Mouse (Mus musculus): ENCODE measurements around the gene Tnnt1. TPM values are rescaled to one million over a fixed set of nuclear protein-coding genes. Genes with fewer than 3 reads are reported as not detected.

The Tnnt1 gene
- polyA plus RNA-seq, 1 experiment, result 1,403 TPM

- H3K4me3 ChIP-seq, result no peak overlapping the region
- peak overlapping the region; percentile 63 for H3K4me2 ChIP-seq (ENCODE audit: low read depth)
- no peak overlapping the region for H3ac ChIP-seq (ENCODE audit: control insufficient read depth, insufficient read length)
- no peaks in the 10 kb centered on the region for H3K27me3 ChIP-seq (ENCODE audit: control insufficient read depth, insufficient read depth, insufficient read length)
- peaks cover 3% of the 10 kb centered on the region for H3K36me3 ChIP-seq (ENCODE audit: control insufficient read depth, insufficient read depth)
- H3K79me2 ChIP-seq (ENCODE audit: control insufficient read depth, insufficient read depth), result no peaks in the 10 kb centered on the region
- TF ChIP-seq POLR2A (IDR thresholded peaks at IDR 0.05; ENCODE audit: insufficient read length, low read depth), result no peak
- no peak for TF ChIP-seq REST (IDR thresholded peaks at IDR 0.05; ENCODE audit: insufficient read depth, insufficient read length)
- no peak for TF ChIP-seq MAX (IDR thresholded peaks at IDR 0.05; ENCODE audit: low read depth)
- TF ChIP-seq MYOD1 (IDR thresholded peaks at IDR 0.05; ENCODE audit: control insufficient read depth in 1 of 3, insufficient read length in 2 of 3, low read depth in 2 of 3), result no peak
- TF ChIP-seq E2F4 (IDR thresholded peaks at IDR 0.05; ENCODE audit: insufficient read depth), result no peak
- TF ChIP-seq TCF3 (IDR thresholded peaks at IDR 0.05; ENCODE audit: insufficient read length, low read depth), result no peak
- no peak for TF ChIP-seq MYOG (IDR thresholded peaks at IDR 0.05; ENCODE audit: control insufficient read depth in 1 of 3, insufficient read depth in 1 of 3, insufficient read length in 2 of 3, low read depth in 2 of 3)
- no peak for TF ChIP-seq SRF (IDR thresholded peaks at IDR 0.05; ENCODE audit: control insufficient read depth, insufficient read length, low read depth)
Observed at GRCm38 (mm10) chr7:4508739-4509116, 7.5 kb downstream of the Tnnt1 start.

GRCm38 (mm10) chr7:4508062-4508738, 8.0 kb downstream of the Tnnt1 start:
- Histone ChIP-seq H3K36me3 (ENCODE audit: control insufficient read depth, insufficient read depth) (peaks cover 3% of the 10 kb centered on the region), H3K27me3 (ENCODE audit: control insufficient read depth, insufficient read depth, insufficient read length) (no peaks in the 10 kb centered on the region), H3ac (ENCODE audit: control insufficient read depth, insufficient read length) (no peak overlapping the region), H3K4me3 (no peak overlapping the region), H3K4me2 (ENCODE audit: low read depth) (no peak overlapping the region), H3K79me2 (ENCODE audit: control insufficient read depth, insufficient read depth) (no peaks in the 10 kb centered on the region)
- no peak for TF ChIP-seq MYOD1 (IDR thresholded peaks at IDR 0.05; ENCODE audit: control insufficient read depth in 1 of 3, insufficient read length in 2 of 3, low read depth in 2 of 3)
- TF ChIP-seq CEBPB (IDR thresholded peaks at IDR 0.05; ENCODE audit: insufficient read depth, poor library complexity, severe bottlenecking), result no peak
- no peak for TF ChIP-seq USF1 (IDR thresholded peaks at IDR 0.05; ENCODE audit: low read depth)
- TF ChIP-seq MAX (IDR thresholded peaks at IDR 0.05; ENCODE audit: low read depth), result no peak
- peak; percentile 60 for TF ChIP-seq POLR2AphosphoS2 (IDR thresholded peaks at IDR 0.05; ENCODE audit: insufficient read length, low read depth)
- no peak for TF ChIP-seq TCF3 (IDR thresholded peaks at IDR 0.05; ENCODE audit: insufficient read length, low read depth)
- no peak for TF ChIP-seq E2F4 (IDR thresholded peaks at IDR 0.05; ENCODE audit: insufficient read depth)
- no peak for TF ChIP-seq MYOG (IDR thresholded peaks at IDR 0.05; ENCODE audit: control insufficient read depth in 1 of 3, insufficient read depth in 1 of 3, insufficient read length in 2 of 3, low read depth in 2 of 3)
- TF ChIP-seq POLR2A (IDR thresholded peaks at IDR 0.05; ENCODE audit: insufficient read length, low read depth), result peak; percentile 20
- TF ChIP-seq REST (IDR thresholded peaks at IDR 0.05; ENCODE audit: insufficient read depth, insufficient read length), result no peak
- no peak for TF ChIP-seq TCF12 (IDR thresholded peaks at IDR 0.05; ENCODE audit: insufficient read depth, poor library complexity, severe bottlenecking)
- no peak for TF ChIP-seq SRF (IDR thresholded peaks at IDR 0.05; ENCODE audit: control insufficient read depth, insufficient read length, low read depth)

DNA sequence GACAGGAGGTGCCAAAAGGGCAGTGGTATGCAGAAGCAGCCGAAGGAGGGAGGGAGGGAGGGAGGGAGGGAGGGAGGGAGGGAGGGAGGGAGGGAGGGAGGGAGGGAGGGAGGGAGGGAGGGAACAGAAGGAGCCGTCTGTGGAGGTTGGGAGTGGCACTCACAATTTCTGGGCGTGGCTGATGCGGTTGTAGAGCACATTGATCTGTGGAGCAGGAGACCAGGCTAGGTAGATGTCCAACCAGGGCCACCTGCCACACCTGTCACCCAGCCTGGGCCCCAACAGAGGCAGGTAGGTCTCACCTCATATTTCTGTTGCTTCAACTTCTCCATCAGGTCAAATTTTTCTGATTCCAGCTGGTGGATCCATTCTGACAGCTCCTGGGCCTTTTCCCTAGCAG, 9.0 kb downstream of the Tnnt1 start:
- Histone ChIP-seq H3K4me3 (no peak overlapping the region), H3K79me2 (ENCODE audit: control insufficient read depth, insufficient read depth) (no peaks in the 10 kb centered on the region), H3K27me3 (ENCODE audit: control insufficient read depth, insufficient read depth, insufficient read length) (no peaks in the 10 kb centered on the region), H3K4me2 (ENCODE audit: low read depth) (peak overlapping the region; percentile 32), H3ac (ENCODE audit: control insufficient read depth, insufficient read length) (no peak overlapping the region), H3K36me3 (ENCODE audit: control insufficient read depth, insufficient read depth) (peaks cover 3% of the 10 kb centered on the region)
- peak; percentile 28 for TF ChIP-seq POLR2A (IDR thresholded peaks at IDR 0.05; ENCODE audit: insufficient read length, low read depth)
- TF ChIP-seq USF1 (IDR thresholded peaks at IDR 0.05; ENCODE audit: low read depth), result no peak
- no peak for TF ChIP-seq SRF (IDR thresholded peaks at IDR 0.05; ENCODE audit: control insufficient read depth, insufficient read length, low read depth)
- TF ChIP-seq POLR2AphosphoS2 (IDR thresholded peaks at IDR 0.05; ENCODE audit: insufficient read length, low read depth), result peak; percentile 24

DNA sequence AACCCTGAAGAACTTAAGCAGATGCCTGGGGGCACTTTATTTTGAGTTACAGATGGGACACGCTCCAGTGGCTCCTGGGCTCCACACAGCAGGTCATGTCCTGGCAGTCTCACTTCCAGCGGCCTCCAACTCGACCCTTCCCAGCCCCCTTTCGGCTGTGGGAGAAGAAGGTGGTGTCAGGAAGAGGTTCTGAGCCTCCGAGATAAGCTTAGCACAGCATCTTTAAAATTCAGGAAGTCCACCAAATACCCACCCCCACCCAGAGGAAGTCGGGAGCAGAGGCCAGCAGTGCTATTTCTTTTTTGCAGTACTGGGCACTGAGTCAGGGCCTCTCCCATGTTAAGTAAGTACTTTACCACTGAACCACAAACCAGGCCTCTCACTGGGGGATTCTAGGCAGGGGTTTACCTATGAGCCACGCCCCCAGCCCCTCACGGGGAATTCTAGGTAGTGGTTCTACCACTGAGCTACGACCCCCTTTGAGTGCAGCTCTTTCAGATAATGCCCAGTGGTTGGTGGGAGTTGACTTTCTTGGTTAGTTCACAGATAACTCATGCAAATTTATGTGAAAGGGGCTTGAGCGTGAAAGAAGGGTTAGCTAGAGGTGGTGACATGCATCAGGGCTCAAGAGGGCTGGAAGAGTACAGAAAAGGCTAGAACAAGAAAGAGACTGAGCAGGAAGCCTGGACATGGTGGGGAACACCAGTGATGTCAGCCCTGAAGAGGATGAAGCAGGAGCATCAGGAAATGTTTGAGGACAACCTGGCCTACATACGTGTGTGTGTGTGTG, 11.3 kb downstream of the Tnnt1 start:
- Histone ChIP-seq H3K4me3 (no peak overlapping the region), H3K36me3 (ENCODE audit: control insufficient read depth, insufficient read depth) (no peaks in the 10 kb centered on the region), H3K4me2 (ENCODE audit: low read depth) (no peak overlapping the region), H3K79me2 (ENCODE audit: control insufficient read depth, insufficient read depth) (peaks cover 12% of the 10 kb centered on the region), H3ac (ENCODE audit: control insufficient read depth, insufficient read length) (no peak overlapping the region), H3K27me3 (ENCODE audit: control insufficient read depth, insufficient read depth, insufficient read length) (no peaks in the 10 kb centered on the region)
- TF ChIP-seq CEBPB (IDR thresholded peaks at IDR 0.05; ENCODE audit: insufficient read depth, poor library complexity, severe bottlenecking) (no peak), POLR2A (IDR thresholded peaks at IDR 0.05; ENCODE audit: insufficient read length, low read depth) (no peak), MYOG (IDR thresholded peaks at IDR 0.05; ENCODE audit: control insufficient read depth in 1 of 3, insufficient read depth in 1 of 3, insufficient read length in 2 of 3, low read depth in 2 of 3) (no peak), POLR2AphosphoS2 (IDR thresholded peaks at IDR 0.05; ENCODE audit: insufficient read length, low read depth) (peak; percentile 29), REST (IDR thresholded peaks at IDR 0.05; ENCODE audit: insufficient read depth, insufficient read length) (no peak)

GRCm38 (mm10) chr7:4503858-4504257, 12.3 kb downstream of the Tnnt1 start:
- Histone ChIP-seq H3K4me3 (no peak overlapping the region), H3K27me3 (ENCODE audit: control insufficient read depth, insufficient read depth, insufficient read length) (no peaks in the 10 kb centered on the region), H3K4me2 (ENCODE audit: low read depth) (no peak overlapping the region), H3K36me3 (ENCODE audit: control insufficient read depth, insufficient read depth) (no peaks in the 10 kb centered on the region), H3ac (ENCODE audit: control insufficient read depth, insufficient read length) (no peak overlapping the region), H3K79me2 (ENCODE audit: control insufficient read depth, insufficient read depth) (peaks cover 22% of the 10 kb centered on the region)
- no peak for TF ChIP-seq REST (IDR thresholded peaks at IDR 0.05; ENCODE audit: insufficient read depth, insufficient read length)
- TF ChIP-seq MYOD1 (IDR thresholded peaks at IDR 0.05; ENCODE audit: control insufficient read depth in 1 of 3, insufficient read length in 2 of 3, low read depth in 2 of 3), result no peak
- TF ChIP-seq POLR2AphosphoS2 (IDR thresholded peaks at IDR 0.05; ENCODE audit: insufficient read length, low read depth), result no peak
- TF ChIP-seq E2F4 (IDR thresholded peaks at IDR 0.05; ENCODE audit: insufficient read depth), result no peak
- TF ChIP-seq TCF3 (IDR thresholded peaks at IDR 0.05; ENCODE audit: insufficient read length, low read depth), result no peak
- no peak for TF ChIP-seq MYOG (IDR thresholded peaks at IDR 0.05; ENCODE audit: control insufficient read depth in 1 of 3, insufficient read depth in 1 of 3, insufficient read length in 2 of 3, low read depth in 2 of 3)
- no peak for TF ChIP-seq SRF (IDR thresholded peaks at IDR 0.05; ENCODE audit: control insufficient read depth, insufficient read length, low read depth)
- TF ChIP-seq POLR2A (IDR thresholded peaks at IDR 0.05; ENCODE audit: insufficient read length, low read depth), result no peak
- no peak for TF ChIP-seq USF1 (IDR thresholded peaks at IDR 0.05; ENCODE audit: low read depth)
- no peak for TF ChIP-seq CEBPB (IDR thresholded peaks at IDR 0.05; ENCODE audit: insufficient read depth, poor library complexity, severe bottlenecking)

All from myocyte (in vitro differentiated cells).